21 mouse cellular contexts compared by ENCODE assay signal in genomic region chr8:48551370-48551769, GRCm38 (mm10).
DNase-seq lines count a peak whose midpoint lies in the region; ATAC-seq and TF ChIP-seq lines count a peak whose summit lies in the region.
"Had no signal": no experiment of that assay in that cellular context is flagged by ENCODE, and none has a peak within 500 bp of the region (broad histone marks: within the 10 kb centered on the region; RNA-seq: fewer than 3 reads in every experiment).

No protein-coding gene starts in this region.

- H3K9ac ChIP-seq in forebrain, embryonic 14.5 days (ENCODE audit: low read length) = no peak overlapping the region
- no peak overlapping the region for H3K9ac ChIP-seq in forebrain, embryonic 11.5 days (ENCODE audit: low read length)
- no peak overlapping the region for H3K9ac ChIP-seq in liver, adult 2 months (ENCODE audit: low read depth, low read length)
- no peak overlapping the region for H3K9ac ChIP-seq in liver, postnatal 0 days (replicated peaks)
- no peak overlapping the region for H3K9ac ChIP-seq in embryonic facial prominence, embryonic 12.5 days
- H3K9ac ChIP-seq: midbrain, embryonic 12.5 days had no signal

- H3K4me3 ChIP-seq in forebrain, embryonic 14.5 days (ENCODE audit: low read depth, low read length) = no peak overlapping the region
- H3K4me3 ChIP-seq in forebrain, embryonic 11.5 days (ENCODE audit: low read depth, low read length) = no peak overlapping the region
- no peak overlapping the region for H3K4me3 ChIP-seq in liver, adult 2 months (ENCODE audit: insufficient read depth, low read depth, low read length)
- H3K4me3 ChIP-seq in liver, postnatal 0 days (ENCODE audit: low read depth, low read length) = no peak overlapping the region
- H3K4me3 ChIP-seq in embryonic facial prominence, embryonic 12.5 days = 0 out of 2 replicates have a peak overlapping the region, but pooled peaks have one; percentile 1
- no peak overlapping the region for H3K4me3 ChIP-seq in myocyte
- H3K4me3 ChIP-seq: midbrain, embryonic 12.5 days had no signal

- intact Hi-C loops in left cerebral cortex, postnatal 4 days (cut with DNase I) = no loop called here
- intact Hi-C loops in heart, postnatal 14 days (cut with DNase I) = loop anchor here (10.0 kb wide), 1 partner anchor 293 kb away; the partner anchor contains the start of gene Tenm3

- H3K4me2 ChIP-seq in forebrain, embryonic 14.5 days (ENCODE audit: low read length) = peak overlapping the region; percentile 28
- H3K4me2 ChIP-seq in forebrain, embryonic 11.5 days (ENCODE audit: low read depth, low read length, severe bottlenecking) = no peak overlapping the region
- H3K4me2 ChIP-seq in liver, postnatal 0 days (ENCODE audit: low read depth, low read length) = no peak overlapping the region
- peak overlapping the region; percentile 24 for H3K4me2 ChIP-seq in embryonic facial prominence, embryonic 12.5 days (replicated peaks)
- H3K4me2 ChIP-seq in myocyte (ENCODE audit: low read depth) = peak overlapping the region; percentile 66
- H3K4me2 ChIP-seq: heart, embryonic 11.5 days; midbrain, embryonic 12.5 days had no signal

- no peaks in the 10 kb centered on the region for H3K36me3 ChIP-seq in forebrain, embryonic 14.5 days (ENCODE audit: control insufficient read depth, insufficient read depth, low read length)
- H3K36me3 ChIP-seq in forebrain, embryonic 11.5 days (ENCODE audit: control insufficient read depth, insufficient read depth, low read length) = no peaks in the 10 kb centered on the region
- no peaks in the 10 kb centered on the region for H3K36me3 ChIP-seq in liver, adult 2 months (ENCODE audit: control insufficient read depth, insufficient read depth, low read length)
- H3K36me3 ChIP-seq in liver, postnatal 0 days (replicated peaks; ENCODE audit: insufficient read depth, low read length) = no peaks in the 10 kb centered on the region
- peaks cover 5% of the 10 kb centered on the region; the same call in 1 of the 2 replicates for H3K36me3 ChIP-seq in embryonic facial prominence, embryonic 12.5 days
- H3K36me3 ChIP-seq in myocyte (ENCODE audit: control insufficient read depth, insufficient read depth) = no peaks in the 10 kb centered on the region
- H3K36me3 ChIP-seq: midbrain, embryonic 12.5 days had no signal

- H3K4me1 ChIP-seq in forebrain, embryonic 14.5 days (ENCODE audit: control insufficient read depth, insufficient read depth, low read length) = peaks cover 17% of the 10 kb centered on the region
- H3K4me1 ChIP-seq in forebrain, embryonic 11.5 days (replicated peaks; ENCODE audit: control insufficient read depth, insufficient read depth, low read length) = peaks cover 7% of the 10 kb centered on the region; the same call in 1 of the 2 replicates
- peaks cover 2% of the 10 kb centered on the region; the same call in 1 of the 2 replicates for H3K4me1 ChIP-seq in liver, adult 2 months (ENCODE audit: control insufficient read depth, insufficient read depth, low read length)
- H3K4me1 ChIP-seq in liver, postnatal 0 days (ENCODE audit: insufficient read depth) = peaks cover 2% of the 10 kb centered on the region; the same call in 1 of the 2 replicates
- H3K4me1 ChIP-seq in embryonic facial prominence, embryonic 12.5 days = peaks cover 23% of the 10 kb centered on the region

- TF ChIP-seq CTCF in liver, adult 2 months (IDR thresholded peaks at IDR 0.05; ENCODE audit: low read depth, low read length) = no peak
- no peak for TF ChIP-seq CTCF in liver, postnatal 0 days (IDR thresholded peaks at IDR 0.05; ENCODE audit: low read depth)

- WGBS in forebrain, embryonic 14.5 days = 39% methylated on average over 5 of the region's 5 CpGs
- 60% methylated on average over 5 of the region's 5 CpGs for WGBS in forebrain, embryonic 11.5 days
- WGBS in liver, adult 2 months = 28% methylated on average over 5 of the region's 5 CpGs
- 69% methylated on average over 5 of the region's 5 CpGs for WGBS in liver, postnatal 0 days (ENCODE audit: insufficient replicate concordance)
- 38% methylated on average over 5 of the region's 5 CpGs for WGBS in embryonic facial prominence, embryonic 12.5 days

- TF ChIP-seq POLR2A in liver, adult 2 months (IDR thresholded peaks at IDR 0.05; ENCODE audit: extremely low read depth, insufficient read depth, low read length) = no peak
- no peak for TF ChIP-seq POLR2A in myocyte (IDR thresholded peaks at IDR 0.05; ENCODE audit: insufficient read length, low read depth)

- DNase-seq in forebrain, embryonic 14.5 days (ENCODE audit: low spot score) = no peak
- no peak for DNase-seq in forebrain, embryonic 11.5 days (ENCODE audit: low spot score)
- peak; percentile 54 for DNase-seq in liver, adult 2 months (ENCODE audit: extremely low read depth, low read depth, low spot score)
- no peak for DNase-seq in liver, postnatal 0 days
- DNase-seq in left cerebral cortex, postnatal 4 days = no peak
- no peak for DNase-seq in heart, postnatal 14 days
- DNase-seq: adrenal gland, adult 8-10 months; cerebellum, postnatal 14 days; embryo, embryonic 11 days; gastrocnemius, postnatal 36 days; kidney, adult 8-10 months; kidney, postnatal 4 days; layer of hippocampus, postnatal 36 days; right cerebral cortex, postnatal 25 days; thymus, postnatal 14 days had no signal

- no peaks in the 10 kb centered on the region for H3K27me3 ChIP-seq in forebrain, embryonic 14.5 days (replicated peaks; ENCODE audit: control insufficient read depth, insufficient read depth, low read length)
- no peaks in the 10 kb centered on the region for H3K27me3 ChIP-seq in forebrain, embryonic 11.5 days (ENCODE audit: control insufficient read depth, insufficient read depth, low read length)
- no peaks in the 10 kb centered on the region for H3K27me3 ChIP-seq in liver, adult 2 months (ENCODE audit: control insufficient read depth, insufficient read depth, low read length)
- H3K27me3 ChIP-seq in liver, postnatal 0 days (ENCODE audit: insufficient read depth, low read length) = peaks cover 19% of the 10 kb centered on the region
- H3K27me3 ChIP-seq in embryonic facial prominence, embryonic 12.5 days = no peaks in the 10 kb centered on the region
- H3K27me3 ChIP-seq in myocyte (ENCODE audit: control insufficient read depth, insufficient read depth, insufficient read length) = no peaks in the 10 kb centered on the region
- H3K27me3 ChIP-seq: midbrain, embryonic 12.5 days had no signal

- TF ChIP-seq EP300 in liver, postnatal 0 days (IDR thresholded peaks at IDR 0.05; ENCODE audit: low read depth) = no peak

- no peak for ATAC-seq in forebrain, embryonic 14.5 days
- ATAC-seq in forebrain, embryonic 11.5 days (replicated peaks; ENCODE audit: low FRiP score) = no peak
- ATAC-seq in liver, postnatal 0 days = no peak
- no peak for ATAC-seq in embryonic facial prominence, embryonic 12.5 days (ENCODE audit: insufficient number of reproducible peaks, insufficient read depth, low FRiP score, low TSS enrichment)

- no peaks in the 10 kb centered on the region for H3K9me3 ChIP-seq in forebrain, embryonic 14.5 days (replicated peaks; ENCODE audit: control insufficient read depth, low read length)
- H3K9me3 ChIP-seq in forebrain, embryonic 11.5 days (ENCODE audit: control insufficient read depth, low read length) = no peaks in the 10 kb centered on the region
- no peaks in the 10 kb centered on the region for H3K9me3 ChIP-seq in liver, postnatal 0 days (ENCODE audit: low read length)
- no peaks in the 10 kb centered on the region for H3K9me3 ChIP-seq in embryonic facial prominence, embryonic 12.5 days
- H3K9me3 ChIP-seq: midbrain, embryonic 12.5 days had no signal

- no peak overlapping the region for H3ac ChIP-seq in myocyte (ENCODE audit: control insufficient read depth, insufficient read length)

- H3K79me2 ChIP-seq in liver, adult 2 months (ENCODE audit: control insufficient read depth, insufficient read depth, low read length) = no peaks in the 10 kb centered on the region; the same call in 1 of the 2 replicates
- peaks cover 23% of the 10 kb centered on the region for H3K79me2 ChIP-seq in myocyte (ENCODE audit: control insufficient read depth, insufficient read depth)

- H3K27ac ChIP-seq in forebrain, embryonic 14.5 days (ENCODE audit: low read depth, low read length) = no peak overlapping the region; the same call in 1 of the 2 replicates
- H3K27ac ChIP-seq in forebrain, embryonic 11.5 days (ENCODE audit: low read depth, low read length) = no peak overlapping the region
- H3K27ac ChIP-seq in liver, adult 2 months (replicated peaks; ENCODE audit: insufficient read depth, low read depth, low read length) = no peak overlapping the region
- no peak overlapping the region for H3K27ac ChIP-seq in liver, postnatal 0 days (ENCODE audit: low read depth)
- no peak overlapping the region for H3K27ac ChIP-seq in embryonic facial prominence, embryonic 12.5 days
- H3K27ac ChIP-seq: macrophage; midbrain, embryonic 12.5 days; stomach, postnatal 0 days had no signal

TF ChIP-seq in myocyte, 11 proteins besides CTCF, POLR2A, EP300 and RAD21:
- TF ChIP-seq MAX (IDR thresholded peaks at IDR 0.05; ENCODE audit: low read depth) (no peak), SRF (IDR thresholded peaks at IDR 0.05; ENCODE audit: control insufficient read depth, insufficient read length, low read depth) (no peak), TCF3 (IDR thresholded peaks at IDR 0.05; ENCODE audit: insufficient read length, low read depth) (no peak), E2F4 (IDR thresholded peaks at IDR 0.05; ENCODE audit: insufficient read depth) (no peak), MYOD1 (IDR thresholded peaks at IDR 0.05; ENCODE audit: control insufficient read depth in 1 of 3, insufficient read length in 2 of 3, low read depth in 2 of 3) (no peak), TCF12 (IDR thresholded peaks at IDR 0.05; ENCODE audit: insufficient read depth, poor library complexity, severe bottlenecking) (no peak), MYOG (IDR thresholded peaks at IDR 0.05; ENCODE audit: control insufficient read depth in 1 of 3, insufficient read depth in 1 of 3, insufficient read length in 2 of 3, low read depth in 2 of 3) (no peak)

Comparison
In these comparisons a context has a peak if more than half of its experiments do, and no peak if none do; other contexts are left out.
1. H3K4me2 ChIP-seq: peak in forebrain, embryonic 14.5 days (single experiment), embryonic facial prominence, embryonic 12.5 days (single experiment) and myocyte (single experiment); none in forebrain, embryonic 11.5 days (single experiment) and liver, postnatal 0 days (single experiment).